Mouse (Mus musculus) MEL (cell line): ENCODE measurements around the gene Rabl2. TPM values are rescaled to one million over a fixed set of nuclear protein-coding genes. Genes with fewer than 3 reads are reported as not detected.

ENCODE experiments used
- DNase-seq: peaks from one replicate; pipeline ENCODE4 v3.0.0; 2011; ENCODE audit warnings: low read depth, low spot score
- H3K27ac ChIP-seq: 2 replicates; pipeline ENCODE4 v1.5.1; 2012; ENCODE audit warnings: low read depth, mild to moderate bottlenecking, control low read depth, low read length, moderate library complexity; ENCODE audit not compliant: control insufficient read depth
- H3K27me3 ChIP-seq, 2 experiments: fragments of 150-350 bp in 1 of 2; sonication (generic) in 1 of 2; 2 replicates each; pipeline ENCODE4 v1.6.1; 2012; ENCODE audit warnings: low read length in 2 of 2, mild to moderate bottlenecking in 2 of 2, improper control_type of control experiment in 1 of 2, moderate library complexity in 1 of 2; ENCODE audit not compliant: insufficient read depth in 2 of 2, control insufficient read depth in 1 of 2
- H3K36me3 ChIP-seq, 2 experiments: 2 replicates each; pipeline ENCODE4 v1.6.1; 2012 to 2014; ENCODE audit warnings: low read length in 2 of 2, improper control_type of control experiment in 1 of 2, inconsistent platforms in 1 of 2, mild to moderate bottlenecking in 1 of 2; ENCODE audit not compliant: insufficient read depth in 2 of 2, control insufficient read depth in 1 of 2
- H3K4me1 ChIP-seq, 2 experiments: fragments of 150-350 bp in 1 of 2; sonication (generic) in 1 of 2; 2 replicates each; pipeline ENCODE4 v1.6.1; 2012; ENCODE audit warnings: low read length in 2 of 2, improper control_type of control experiment in 1 of 2, mild to moderate bottlenecking in 1 of 2; ENCODE audit not compliant: insufficient read depth in 2 of 2, control insufficient read depth in 1 of 2
- H3K4me3 ChIP-seq, 2 experiments: fragments of 150-350 bp in 1 of 2; sonication (generic) in 1 of 2; 2 replicates each; pipeline ENCODE4 v1.5.1; 2012; ENCODE audit warnings: low read depth in 2 of 2, low read length in 2 of 2, mild to moderate bottlenecking in 2 of 2, moderate library complexity in 2 of 2, control low read depth in 1 of 2, improper control_type of control experiment in 1 of 2; ENCODE audit not compliant: control insufficient read depth in 1 of 2, insufficient read depth in 1 of 2
- H3K79me2 ChIP-seq: 2 replicates; pipeline ENCODE4 v1.6.1; 2012; ENCODE audit warnings: mild to moderate bottlenecking, low read length, moderate library complexity; ENCODE audit not compliant: control insufficient read depth, poor library complexity, insufficient read depth
- H3K9ac ChIP-seq: 2 replicates; pipeline ENCODE4 v1.6.1; 2012; ENCODE audit warnings: low read depth, mild to moderate bottlenecking, control low read depth, low read length, moderate library complexity; ENCODE audit not compliant: control insufficient read depth, poor library complexity, severe bottlenecking
- H3K9me3 ChIP-seq: fragments of 150-350 bp; sonication (generic); replicated peaks from 2 replicates; pipeline ENCODE4 v1.6.1; 2012; ENCODE audit warnings: mild to moderate bottlenecking, low read length, improper control_type of control experiment, moderate library complexity; ENCODE audit not compliant: insufficient read depth
- BHLHE40 ChIP-seq: IDR thresholded peaks from 2 replicates; pipeline ENCODE4 v1.6.1; 2012; ENCODE audit warnings: low read depth, mild to moderate bottlenecking, inconsistent platforms, low read length, improper control_type of control experiment, borderline replicate concordance
- CHD1 ChIP-seq: IDR thresholded peaks from 2 replicates; pipeline ENCODE4 v1.6.1; 2012; ENCODE audit warnings: low read depth, mild to moderate bottlenecking, inconsistent platforms, low read length, improper control_type of control experiment
- CHD2 ChIP-seq: IDR thresholded peaks from 2 replicates; pipeline ENCODE4 v1.6.1; 2011; ENCODE audit warnings: low read length, improper control_type of control experiment
- CTCF ChIP-seq, 3 experiments: IDR thresholded peaks in 2 of 3; conservative IDR thresholded peaks in 1 of 3; 2 replicates each; pipeline ENCODE4 v1.5.1; 2011 to 2012; ENCODE audit warnings: low read length in 3 of 3, low read depth in 2 of 3, mild to moderate bottlenecking in 2 of 3, improper control_type of control experiment in 1 of 3, inconsistent platforms in 1 of 3, mixed read lengths in 1 of 3, moderate library complexity in 1 of 3; ENCODE audit not compliant: control insufficient read depth in 1 of 3, insufficient read depth in 1 of 3, poor library complexity in 1 of 3, severe bottlenecking in 1 of 3
- EP300 ChIP-seq, 2 experiments: IDR thresholded peaks; 2 replicates each; pipeline ENCODE4 v1.6.1; 2011; ENCODE audit warnings: improper control_type of control experiment in 2 of 2, low read length in 2 of 2, low read depth in 1 of 2, mild to moderate bottlenecking in 1 of 2
- ETS1 ChIP-seq: IDR thresholded peaks from 2 replicates; pipeline ENCODE4 v1.6.1; 2012; ENCODE audit warnings: low read depth, mild to moderate bottlenecking, inconsistent platforms, low read length, improper control_type of control experiment, moderate library complexity
- GATA1 ChIP-seq: IDR thresholded peaks from 2 replicates; pipeline ENCODE4 v1.6.1; 2011; ENCODE audit warnings: low read depth, low read length, improper control_type of control experiment
- HCFC1 ChIP-seq: IDR thresholded peaks from 2 replicates; pipeline ENCODE4 v1.6.1; 2012; ENCODE audit warnings: low read depth, mild to moderate bottlenecking, inconsistent platforms, low read length, improper control_type of control experiment, moderate library complexity
- KAT2A ChIP-seq: conservative IDR thresholded peaks from 2 replicates; pipeline ENCODE4 v1.6.1; 2012; ENCODE audit warnings: low read depth, low read length, improper control_type of control experiment, inconsistent platforms
- MAFK ChIP-seq: IDR thresholded peaks from 2 replicates; pipeline ENCODE4 v1.6.1; 2011; ENCODE audit warnings: low read depth, mild to moderate bottlenecking, low read length, improper control_type of control experiment, borderline replicate concordance
- MAX ChIP-seq: IDR thresholded peaks from 2 replicates; pipeline ENCODE4 v1.6.1; 2011; ENCODE audit warnings: low read length, improper control_type of control experiment
- MEF2A ChIP-seq: IDR thresholded peaks from 2 replicates; pipeline ENCODE4 v1.6.1; 2014; ENCODE audit warnings: low read depth, mild to moderate bottlenecking, inconsistent platforms, low read length, improper control_type of control experiment; ENCODE audit not compliant: poor library complexity, insufficient replicate concordance, severe bottlenecking; ENCODE audit errors: extremely low read depth
- POLR2AphosphoS5 ChIP-seq: IDR thresholded peaks from 2 replicates; pipeline ENCODE4 v1.6.1; 2012; ENCODE audit warnings: low read depth, borderline replicate concordance, mild to moderate bottlenecking, inconsistent platforms, low read length, moderate library complexity, mixed read lengths
- RAD21 ChIP-seq: IDR thresholded peaks from 2 replicates; pipeline ENCODE4 v1.6.1; 2011; ENCODE audit warnings: mild to moderate bottlenecking, low read depth, low read length, improper control_type of control experiment
- SIN3A ChIP-seq: IDR thresholded peaks from 2 replicates; pipeline ENCODE4 v1.6.1; 2012; ENCODE audit warnings: low read length, improper control_type of control experiment, inconsistent platforms
- SMC3 ChIP-seq: IDR thresholded peaks from 2 replicates; pipeline ENCODE4 v1.6.1; 2011; ENCODE audit warnings: low read depth, low read length, improper control_type of control experiment
- TAL1 ChIP-seq: IDR thresholded peaks from 2 replicates; pipeline ENCODE4 v1.6.1; 2012; ENCODE audit warnings: mild to moderate bottlenecking, inconsistent platforms, low read length, moderate library complexity, mixed read lengths
- USF2 ChIP-seq, 2 experiments: IDR thresholded peaks; 2 replicates each; pipeline ENCODE4 v1.6.1; 2011 to 2012; ENCODE audit warnings: improper control_type of control experiment in 2 of 2, low read length in 2 of 2, borderline replicate concordance in 1 of 2, inconsistent platforms in 1 of 2, low read depth in 1 of 2, mild to moderate bottlenecking in 1 of 2; ENCODE audit not compliant: insufficient read depth in 1 of 2
- ZKSCAN1 ChIP-seq: IDR thresholded peaks from 2 replicates; pipeline ENCODE4 v1.6.1; 2012; ENCODE audit warnings: low read depth, mild to moderate bottlenecking, inconsistent platforms, low read length, improper control_type of control experiment, moderate library complexity
- polyA plus RNA-seq, 2 experiments: library from polyadenylated mRNA; stranded (reverse) in 1 of 2; unstranded in 1 of 2; fragments of >175 nt in 1 of 2; fragments of >200 nt in 1 of 2; gene quantifications; 2 replicates each; pipeline versions ENCODE4 v1.2.1 to v1.2.4; 2012; ENCODE audit warnings: low replicate concordance in 2 of 2, low read depth in 1 of 2; ENCODE audit not compliant: insufficient read length in 2 of 2, insufficient read depth in 1 of 2, missing spikeins in 1 of 2
- total RNA-seq: library from RNA; depleted of rRNA; stranded (reverse); fragments of 300-350 nt; gene quantifications from 2 replicates; pipeline ENCODE4 v1.2.3, GENCODE M21; 2012

Gene Rabl2
- total and polyA plus RNA-seq, 3 experiments, result 3.0 to 10.6 TPM; not detected in 1

GRCm38 (mm10) chr15:89559202-89559731 lies 32.5 kb downstream of the Rabl2 start:
- H3K79me2 ChIP-seq, result no peaks in the 10 kb centered on the region
- no peaks in the 10 kb centered on the region for H3K4me1 ChIP-seq
- H3K9ac ChIP-seq, result no peak overlapping the region
- DNase-seq, result peak; percentile 25
- H3K27ac ChIP-seq, result no peak overlapping the region
- TF ChIP-seq SMC3, result 0 out of 2 replicates have a peak, but pooled peaks have one; percentile 20
- TF ChIP-seq RAD21, result peak; percentile 8
- TF ChIP-seq EP300 (IDR thresholded peaks at IDR 0.05; ENCODE audit: low read depth in 1 of 2, low read length in 2 of 2), result no peak
- no peak for TF ChIP-seq MEF2A
- peak in 2 of 3 experiments; percentile 42 to 60; a peak in 4 of 6 replicates for TF ChIP-seq CTCF (IDR thresholded peaks at IDR 0.05 in 2 of 3, conservative IDR thresholded peaks at IDR 0.05 in 1 of 3; ENCODE audit: control insufficient read depth in 1 of 3, insufficient read depth in 1 of 3, low read depth in 2 of 3, low read length in 3 of 3, poor library complexity in 1 of 3, severe bottlenecking in 1 of 3)
- no peak for TF ChIP-seq HCFC1
- no peak for TF ChIP-seq SIN3A
- TF ChIP-seq, all 39 proteins: peak for 3
- Histone ChIP-seq H3K4me3 (no peak overlapping the region), H3K36me3 (no peaks in the 10 kb centered on the region), H3K9me3 (no peaks in the 10 kb centered on the region), H3K27me3 (no peaks in the 10 kb centered on the region)

- Histone ChIP-seq H3K4me1 (no peaks in the 10 kb centered on the region), H3K27ac (no peak overlapping the region), H3K9ac (no peak overlapping the region), H3K36me3 (no peaks in the 10 kb centered on the region), H3K4me3 (no peak overlapping the region), H3K27me3 (no peaks in the 10 kb centered on the region), H3K9me3 (no peaks in the 10 kb centered on the region), H3K79me2 (no peaks in the 10 kb centered on the region)
- TF ChIP-seq MAFK (no peak), SMC3 (no peak), KAT2A (no peak), ZKSCAN1 (no peak), POLR2AphosphoS5 (no peak), GATA1 (no peak), ETS1 (no peak), EP300 (IDR thresholded peaks at IDR 0.05; ENCODE audit: low read depth in 1 of 2, low read length in 2 of 2) (no peak), MAX (no peak), TAL1 (no peak), CHD1 (no peak), CHD2 (no peak), USF2 (IDR thresholded peaks at IDR 0.05; ENCODE audit: borderline replicate concordance in 1 of 2, insufficient read depth in 1 of 2, low read depth in 1 of 2, low read length in 2 of 2) (no peak), CTCF (IDR thresholded peaks at IDR 0.05 in 2 of 3, conservative IDR thresholded peaks at IDR 0.05 in 1 of 3; ENCODE audit: control insufficient read depth in 1 of 3, insufficient read depth in 1 of 3, low read depth in 2 of 3, low read length in 3 of 3, poor library complexity in 1 of 3, severe bottlenecking in 1 of 3) (no peak), MEF2A (no peak), BHLHE40 (no peak)
- no peak for DNase-seq
These were observed 33.7 kb downstream of the Rabl2 start for GRCm38 (mm10) chr15:89557996-89558390.
